Mouse (Mus musculus) c-Kit-positive CD71-positive TER-119-negative erythroid progenitor cells, embryonic 14.5 days (primary cell): Measurements from ENCODE around the gene Atp1a1.

Experiments
- DNase-seq: peaks from one replicate; pipeline ENCODE4 v3.0.0-alpha.2; 2013; ENCODE audit warnings: low read depth

Gene Atp1a1

GRCm38 (mm10) chr3:101593266-101593651 lies 11.2 kb downstream of the Atp1a1 start:
- DNase-seq: no peak

DNA sequence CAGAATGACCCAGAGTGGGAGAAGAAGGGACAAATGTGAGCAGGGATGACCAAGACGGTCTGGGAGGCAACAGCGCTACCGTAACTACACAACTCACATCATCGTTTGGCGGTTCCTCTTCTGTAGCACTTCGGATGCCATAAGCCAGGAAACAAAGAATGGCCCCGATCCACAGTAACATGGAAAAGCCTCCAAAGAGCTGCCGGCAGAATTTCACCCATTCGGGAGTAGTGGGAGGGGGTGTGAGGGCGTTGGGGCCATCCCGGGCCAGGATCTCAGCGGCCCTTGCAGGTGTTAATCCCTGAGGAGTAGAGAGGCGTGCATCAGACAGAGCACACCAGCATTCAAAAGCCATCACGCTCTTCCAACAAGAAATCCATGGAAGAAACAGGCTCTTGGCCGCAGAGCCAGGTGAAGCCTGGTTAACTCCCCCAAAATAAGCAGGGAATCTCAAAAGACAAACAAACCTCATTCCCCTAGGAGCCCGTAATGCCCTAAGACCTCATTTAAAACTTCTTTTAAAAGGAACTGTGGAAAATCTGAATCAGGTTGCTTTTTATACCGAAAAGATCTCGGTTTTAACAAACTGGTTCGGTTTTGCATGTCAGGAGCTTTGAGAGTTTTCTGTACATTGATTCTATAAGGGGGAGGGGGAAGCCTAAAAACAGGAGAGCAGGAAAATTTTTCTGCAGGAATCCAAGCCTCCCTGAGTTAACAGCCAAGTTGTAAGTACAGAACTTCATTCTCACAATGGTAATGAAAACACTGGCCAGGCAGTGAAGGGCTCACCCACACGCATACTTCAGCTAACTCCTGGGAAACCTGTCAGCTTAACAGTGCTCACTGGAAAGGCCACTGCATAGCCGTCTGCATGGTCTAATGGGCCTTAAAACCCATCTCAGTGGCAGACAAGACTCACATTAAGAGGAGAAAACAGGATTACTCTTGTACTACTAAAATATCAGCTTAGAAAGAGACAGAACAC lies 11.9 kb downstream of the Atp1a1 start:
- DNase-seq: no peak

- DNase-seq: no peak
Observed at GRCm38 (mm10) chr3:101590380-101590779, 14.1 kb downstream of the Atp1a1 start.

DNA sequence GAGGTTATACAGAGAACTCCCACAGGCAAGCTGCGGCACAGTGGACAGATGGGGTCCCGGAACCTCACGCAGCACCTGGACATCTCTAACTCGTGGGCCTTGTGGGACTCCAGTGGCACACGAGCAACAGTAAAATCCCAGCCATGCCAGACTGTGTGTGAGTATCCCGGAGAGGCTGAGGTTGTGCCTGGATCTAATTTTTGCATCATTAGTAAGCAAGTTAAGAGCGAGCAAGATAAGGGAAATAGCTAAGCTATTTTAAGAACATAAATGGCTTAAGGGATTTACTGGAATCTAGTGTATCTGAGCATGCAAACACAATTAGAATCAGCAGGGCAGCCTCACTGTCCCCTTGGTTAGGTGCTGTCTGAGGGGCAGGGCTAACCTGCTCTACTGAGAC lies 16.2 kb downstream of the Atp1a1 start:
- no peak for DNase-seq

DNA sequence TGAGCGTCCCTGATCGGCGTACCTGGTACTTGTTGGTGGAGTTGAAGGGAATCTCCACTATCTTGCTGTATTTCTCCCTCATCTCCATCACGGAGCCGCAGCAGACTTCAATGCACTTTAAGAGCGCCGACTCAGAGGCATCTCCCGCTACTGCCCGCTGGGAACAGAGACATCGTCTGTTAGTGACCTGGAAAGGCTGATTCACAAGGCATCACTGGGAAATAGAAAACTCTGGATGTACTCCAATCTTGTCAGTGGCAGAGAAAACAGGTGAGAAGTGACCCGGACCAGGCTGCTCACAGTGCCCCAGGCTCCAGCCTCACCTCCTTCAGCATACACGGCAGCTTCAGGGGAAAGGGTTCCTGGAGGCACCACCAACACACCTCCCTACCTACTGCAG lies 17.7 kb downstream of the Atp1a1 start:
- DNase-seq: no peak

GRCm38 (mm10) chr3:101578072-101578471 lies 26.4 kb downstream of the Atp1a1 start:
- DNase-seq: no peak

DNA sequence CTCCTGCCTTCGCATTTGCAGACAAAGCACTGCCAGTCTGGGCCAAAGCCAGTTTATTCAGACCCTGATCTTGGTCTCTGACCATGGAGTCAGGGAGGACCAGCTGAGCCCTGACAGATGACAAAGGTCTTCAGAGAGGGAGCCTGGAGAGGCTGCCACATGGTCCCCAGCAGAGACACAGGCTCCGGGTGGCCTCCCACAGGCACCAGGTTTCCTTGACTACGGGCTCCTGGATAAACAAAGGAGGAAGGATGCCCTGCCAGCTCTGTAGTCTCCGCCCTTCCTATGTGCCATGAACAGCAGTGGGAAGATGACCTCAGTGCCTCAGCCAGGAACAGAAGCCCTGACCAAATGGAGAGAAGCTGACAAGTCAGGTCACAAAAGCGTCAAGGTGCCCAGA lies 27.1 kb downstream of the Atp1a1 start:
- no peak for DNase-seq

- no peak for DNase-seq
Observed at GRCm38 (mm10) chr3:101575527-101576085, 28.9 kb downstream of the Atp1a1 start.

GRCm38 (mm10) chr3:101574463-101575193 lies 29.9 kb downstream of the Atp1a1 start:
- no peak for DNase-seq

- no peak for DNase-seq
Observed at GRCm38 (mm10) chr3:101572991-101573390, 31.5 kb downstream of the Atp1a1 start.

- DNase-seq: no peak
Observed at GRCm38 (mm10) chr3:101572174-101572626, 32.3 kb downstream of the Atp1a1 start.

- no peak for DNase-seq
Observed at GRCm38 (mm10) chr3:101571515-101572130, 32.9 kb downstream of the Atp1a1 start.

DNA sequence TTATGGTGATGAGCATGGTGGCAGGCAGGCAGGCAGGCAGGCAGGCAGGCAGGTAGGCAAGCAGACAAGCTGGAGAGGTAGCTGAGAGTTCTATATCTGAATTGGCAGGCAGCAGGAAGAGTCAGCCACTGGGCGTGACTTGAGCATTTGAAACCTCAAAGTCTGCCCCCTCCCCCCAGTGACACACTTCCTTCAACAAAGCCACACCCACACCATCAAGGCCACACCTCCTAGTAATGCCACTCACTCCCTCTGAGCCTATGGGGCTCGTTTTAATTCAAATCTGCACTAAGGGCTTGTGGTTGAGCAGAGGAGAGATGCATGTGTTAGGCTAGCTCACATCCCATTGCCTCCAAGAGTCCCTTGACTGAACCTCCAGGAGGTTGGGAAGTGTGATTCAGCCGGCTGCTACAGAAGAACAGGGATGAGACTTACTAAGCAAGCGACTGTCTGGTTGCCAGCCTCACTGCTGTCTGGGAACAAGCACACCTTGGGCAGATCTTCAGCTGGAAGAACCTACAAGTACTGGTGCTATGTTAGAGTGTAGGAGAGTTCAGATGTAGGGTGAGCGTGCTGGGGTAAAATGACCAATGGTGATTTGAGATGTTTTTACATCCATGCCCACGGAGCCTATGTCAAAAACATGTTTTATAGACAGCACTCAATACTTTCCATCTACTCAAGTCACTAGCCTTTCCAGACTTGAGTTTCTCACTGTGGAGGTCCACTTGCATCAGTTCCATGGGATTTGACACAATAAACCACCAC lies 33.6 kb downstream of the Atp1a1 start:
- no peak for DNase-seq

GRCm38 (mm10) chr3:101570246-101570645 lies 34.2 kb downstream of the Atp1a1 start:
- no peak for DNase-seq

DNA sequence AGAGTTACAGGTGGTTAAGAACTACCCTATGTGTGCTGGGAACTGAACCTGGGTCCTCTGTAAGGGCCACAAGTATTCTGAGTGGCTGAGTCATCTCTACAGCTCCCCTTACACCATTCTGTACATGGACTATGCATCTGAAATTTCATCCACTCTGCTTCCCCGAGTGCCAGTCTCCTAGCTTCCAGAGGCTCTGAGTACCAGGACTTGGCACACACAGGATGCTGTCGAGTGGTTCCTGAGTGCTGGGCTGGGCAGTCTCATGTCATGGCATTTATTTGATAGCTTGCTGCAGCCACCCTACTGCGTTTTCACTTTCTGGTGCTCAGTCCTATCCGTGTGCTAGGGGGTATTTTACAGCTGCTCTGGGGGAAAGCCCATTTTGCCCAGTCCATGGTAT lies 35.9 kb downstream of the Atp1a1 start:
- DNase-seq: no peak

DNA sequence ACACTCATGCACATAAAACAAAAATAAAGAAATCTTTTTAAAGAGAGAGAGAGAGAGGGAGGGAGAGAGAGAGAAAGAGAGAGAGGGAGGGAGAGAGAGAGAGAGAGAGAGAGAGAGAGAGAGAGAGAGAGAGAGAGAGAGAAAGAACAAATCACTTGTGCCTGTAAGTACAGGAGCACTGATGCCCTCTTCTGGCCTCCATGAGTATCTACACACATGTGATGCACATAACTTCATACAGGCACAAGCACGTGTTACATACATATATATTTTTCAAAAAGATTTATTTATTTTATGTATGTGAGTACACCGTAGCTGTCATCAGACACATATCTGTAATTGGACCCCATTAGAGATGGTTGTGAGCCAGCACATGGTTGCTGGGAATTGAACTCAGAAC lies 40.5 kb downstream of the Atp1a1 start:
- DNase-seq: no peak

DNA sequence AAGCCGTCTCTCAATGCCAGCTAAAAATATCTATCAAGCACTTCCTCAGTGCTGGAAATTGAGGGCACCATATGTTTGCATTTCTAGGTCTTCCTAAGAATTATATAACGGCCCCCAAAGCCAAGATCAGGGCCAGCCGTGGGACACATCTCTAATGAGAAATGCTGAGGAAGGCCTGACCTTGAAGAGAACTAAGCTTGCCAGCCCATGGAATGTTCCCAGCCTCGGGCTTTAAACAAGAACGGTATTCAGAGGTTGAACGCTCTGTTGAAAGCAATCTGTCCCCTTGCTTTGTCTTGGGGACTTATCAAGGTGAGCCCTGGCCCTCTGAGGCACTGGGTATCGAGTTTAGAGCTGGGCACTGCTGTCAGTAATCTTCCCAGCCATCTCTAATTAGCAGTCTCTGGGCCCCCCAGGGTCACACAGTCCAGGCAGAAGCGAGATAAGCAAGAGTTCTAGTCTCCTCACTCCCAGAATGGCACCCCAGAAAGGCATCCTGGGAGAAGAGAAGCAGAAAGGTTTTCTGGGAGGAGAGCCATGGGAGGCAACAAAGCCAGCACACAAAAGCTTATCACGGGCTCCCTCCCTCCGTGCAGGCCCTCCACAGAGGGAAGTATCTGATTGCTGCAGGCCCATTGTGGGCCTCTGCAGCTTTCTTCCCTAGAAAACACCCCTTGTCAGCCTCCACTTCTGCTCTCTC lies 41.8 kb downstream of the Atp1a1 start:
- DNase-seq: peak; percentile 70

DNA sequence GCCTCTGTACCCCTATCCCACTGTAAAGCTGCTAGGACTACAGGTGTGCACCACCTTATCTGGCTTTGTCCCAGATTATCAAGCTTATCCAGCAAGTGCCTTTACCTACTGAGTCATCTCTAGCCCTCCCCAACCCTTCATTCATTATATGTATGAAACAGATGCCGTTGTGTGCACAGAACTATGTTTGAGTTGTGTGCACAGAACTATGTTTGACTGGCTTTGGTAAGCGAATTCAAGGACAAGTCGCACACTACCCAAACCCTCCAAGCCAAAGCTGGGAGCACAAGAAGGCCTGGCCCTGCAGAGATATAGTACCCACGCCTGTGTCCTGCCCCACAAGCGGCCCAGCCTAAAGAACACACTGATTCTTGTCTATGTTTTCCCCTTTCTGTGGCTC lies 42.5 kb downstream of the Atp1a1 start:
- no peak for DNase-seq

- no peak for DNase-seq
Observed at GRCm38 (mm10) chr3:101560841-101561522, 43.5 kb downstream of the Atp1a1 start.

GRCm38 (mm10) chr3:101556712-101557111 lies 47.8 kb downstream of the Atp1a1 start:
- no peak for DNase-seq
